Mouse (Mus musculus) kidney, adult 2 months (tissue): ENCODE measurements around the gene Crmp1.

Source experiments
- CTCF ChIP-seq: fragments of 200-500 bp; conservative IDR thresholded peaks from 2 replicates; pipeline ENCODE4 v1.5.1; 2011; ENCODE audit warnings: low read depth, mild to moderate bottlenecking, control low read depth, low read length, moderate library complexity, mixed read lengths; ENCODE audit not compliant: insufficient read depth, insufficient read length
- POLR2A ChIP-seq: fragments of 200-500 bp; IDR thresholded peaks from one replicate; pipeline ENCODE4 v1.6.1; 2011; ENCODE audit warnings: low read depth, low read length, control low read depth

GRCm38 (mm10) chr5:37215276-37215675, 26.5 kb upstream of the Crmp1 start:
- no peak for TF ChIP-seq CTCF
- no peak for TF ChIP-seq POLR2A
